Mouse (Mus musculus): ENCODE results near the gene Tubgcp6.

Tubgcp6 gene

DNA sequence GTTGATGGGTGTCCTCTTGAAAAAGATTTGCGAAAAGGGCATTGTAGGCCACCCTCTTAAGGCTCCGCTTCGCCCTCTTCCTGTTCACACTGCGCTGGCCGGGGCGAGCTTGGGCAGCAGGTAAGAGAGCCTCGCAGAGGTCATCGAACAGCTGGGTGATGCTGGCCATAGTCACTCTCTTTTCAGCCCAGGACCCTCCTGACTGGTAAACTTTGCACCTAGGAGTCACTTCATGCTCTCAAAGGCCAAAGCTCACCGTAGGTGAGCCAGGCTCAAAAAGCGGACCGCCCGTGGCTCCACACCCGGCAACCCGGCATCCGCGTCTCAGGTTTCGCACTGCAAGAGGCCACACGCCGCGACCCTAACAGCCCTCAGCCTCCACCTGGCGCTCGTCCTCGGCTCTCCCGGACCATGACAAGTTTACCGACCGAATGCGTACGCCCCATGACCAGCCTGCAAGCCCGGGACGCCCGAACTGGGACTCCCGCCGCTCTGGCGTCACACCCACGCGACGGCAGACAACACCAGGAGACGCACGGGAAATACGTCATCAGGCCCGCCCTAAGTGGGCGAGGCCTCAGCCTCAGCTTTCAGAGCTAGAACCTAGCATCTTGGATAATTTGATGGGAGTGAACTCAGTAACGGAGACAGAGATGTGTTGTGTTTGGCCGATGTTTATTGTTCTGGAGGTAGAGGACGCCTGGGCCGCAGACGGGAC, at the start of gene Tubgcp6:
TSS of gene Tubgcp6 (minus strand) at position 464 of the 718 bp plus-strand sequence.
- DNase-seq (ENCODE audit: low read depth, low spot score), result peak; percentile 93

GRCm38 (mm10) chr15:89172276-89172935, 49.5 kb upstream of the Tubgcp6 start:
- DNase-seq (ENCODE audit: low read depth, low spot score), result no peak

DNA sequence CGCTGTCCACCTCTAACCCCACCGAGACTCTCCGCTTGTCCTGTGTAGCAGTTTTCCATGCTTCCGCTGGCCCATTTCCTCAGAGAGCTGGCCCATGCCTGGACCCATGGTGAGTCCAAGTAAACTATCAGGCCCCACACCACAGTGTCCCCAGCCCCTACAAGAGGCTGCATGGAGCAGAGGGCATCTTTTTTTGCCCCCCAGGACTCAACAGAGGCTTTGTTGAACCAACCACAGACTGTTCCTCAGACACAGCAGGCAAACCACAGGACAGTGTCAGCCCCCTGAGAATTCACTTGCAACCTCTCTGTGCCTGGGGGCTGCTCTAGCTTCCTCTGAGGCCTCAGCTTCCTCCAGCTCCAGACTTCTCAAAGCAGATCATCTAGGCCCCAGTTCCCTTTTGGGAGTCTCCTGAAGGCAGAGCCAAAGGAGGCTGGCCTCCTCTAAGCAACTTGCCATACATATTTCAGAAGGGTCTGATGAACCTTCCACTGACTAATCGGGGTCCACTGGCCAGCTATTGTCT, 48.7 kb upstream of the Tubgcp6 start:
- DNase-seq (ENCODE audit: low read depth, low spot score), result no peak

DNA sequence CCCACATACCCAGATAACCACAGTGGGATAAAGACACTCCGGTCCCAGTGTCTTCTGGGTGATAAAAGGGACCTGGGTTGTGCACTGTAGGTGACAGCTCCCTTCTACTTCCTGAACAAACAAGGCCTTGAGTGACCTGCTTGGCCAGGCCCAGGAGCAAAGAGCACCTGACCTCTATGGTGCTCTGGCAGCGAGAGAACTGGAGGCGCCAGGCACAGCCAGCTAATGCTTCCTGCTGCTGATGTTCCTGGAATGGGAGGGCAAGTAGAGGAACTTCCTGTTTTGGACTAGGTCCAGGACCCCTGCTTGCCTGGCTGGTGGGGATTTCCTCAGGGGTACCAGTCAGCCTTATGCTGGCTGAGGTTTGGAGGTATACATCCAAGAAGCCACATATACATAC, 47.2 kb upstream of the Tubgcp6 start:
- DNase-seq (ENCODE audit: low read depth, low spot score), result no peak

DNA sequence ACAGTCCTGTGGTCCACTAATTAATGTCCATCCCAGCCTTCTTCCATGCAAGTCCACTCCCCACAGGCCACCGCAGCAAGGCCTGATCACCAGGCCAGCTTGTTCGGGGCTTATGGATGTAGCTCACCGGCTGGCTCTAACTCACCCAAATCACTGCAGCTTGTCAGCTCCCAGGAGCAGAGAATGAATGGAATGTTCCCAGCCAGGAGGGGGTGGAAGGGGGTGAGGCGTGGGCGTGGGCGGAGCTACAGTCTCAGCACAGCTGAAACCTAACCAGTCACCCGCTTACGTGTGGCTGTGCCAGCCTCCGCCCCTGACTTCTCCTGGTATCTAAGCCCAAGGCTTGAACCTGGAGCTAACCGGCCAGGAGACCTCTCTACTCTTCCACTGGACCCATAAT, 46.5 kb upstream of the Tubgcp6 start:
- peak; percentile 89 for DNase-seq (ENCODE audit: low read depth, low spot score)

DNA sequence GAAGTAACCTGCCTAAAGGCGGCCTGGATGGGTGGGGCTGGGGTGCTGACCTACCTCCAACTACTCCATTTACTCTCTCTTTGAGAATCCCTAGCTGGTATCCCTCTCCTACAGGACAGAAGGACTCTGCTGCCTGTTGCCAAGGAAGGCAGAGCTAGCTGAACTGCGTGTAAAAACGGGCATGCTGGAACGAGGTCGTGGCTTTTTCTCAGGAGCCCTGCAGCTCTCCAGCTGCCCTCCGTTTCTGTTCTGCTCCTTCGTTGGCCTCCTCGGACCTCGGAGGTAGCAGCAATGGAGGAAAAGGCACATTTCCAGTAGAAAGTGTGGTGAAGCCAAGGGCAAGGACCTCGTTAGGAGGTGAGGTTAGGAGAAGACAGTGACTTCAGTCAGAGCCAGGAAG, 46.0 kb upstream of the Tubgcp6 start:
- no peak for DNase-seq (ENCODE audit: low read depth, low spot score)

- DNase-seq (ENCODE audit: low read depth, low spot score), result no peak
Observed at GRCm38 (mm10) chr15:89165478-89165877, 42.6 kb upstream of the Tubgcp6 start.

DNA sequence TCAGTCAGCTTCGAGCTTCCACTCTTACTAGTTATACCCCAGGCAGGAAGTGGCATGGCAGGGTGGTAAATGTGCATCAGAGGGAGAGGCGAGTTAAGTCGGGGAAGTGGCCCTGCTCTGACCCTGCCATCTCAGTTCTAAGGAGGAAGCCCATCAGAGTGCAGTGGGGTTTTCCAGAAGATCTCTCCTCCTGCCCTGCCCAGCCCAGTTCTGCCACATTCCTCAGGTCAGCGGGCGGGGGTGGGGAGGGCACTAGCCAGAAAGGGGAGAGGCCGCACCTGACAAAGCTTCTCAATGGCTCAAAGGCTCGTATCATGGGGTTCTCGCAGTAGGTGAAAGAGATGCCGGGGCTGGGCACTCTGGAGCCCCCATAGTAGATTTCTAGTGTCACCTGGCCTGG, 38.5 kb upstream of the Tubgcp6 start:
- no peak for DNase-seq (ENCODE audit: low read depth, low spot score)

- no peak for DNase-seq (ENCODE audit: low read depth, low spot score)
Observed at GRCm38 (mm10) chr15:89158516-89158915, 35.6 kb upstream of the Tubgcp6 start.

- DNase-seq (ENCODE audit: low read depth, low spot score), result peak; percentile 94
Observed at GRCm38 (mm10) chr15:89157954-89158353, 35.0 kb upstream of the Tubgcp6 start.

- DNase-seq (ENCODE audit: low read depth, low spot score), result peak; percentile 47
Observed at GRCm38 (mm10) chr15:89152312-89152711, 29.4 kb upstream of the Tubgcp6 start.

DNA sequence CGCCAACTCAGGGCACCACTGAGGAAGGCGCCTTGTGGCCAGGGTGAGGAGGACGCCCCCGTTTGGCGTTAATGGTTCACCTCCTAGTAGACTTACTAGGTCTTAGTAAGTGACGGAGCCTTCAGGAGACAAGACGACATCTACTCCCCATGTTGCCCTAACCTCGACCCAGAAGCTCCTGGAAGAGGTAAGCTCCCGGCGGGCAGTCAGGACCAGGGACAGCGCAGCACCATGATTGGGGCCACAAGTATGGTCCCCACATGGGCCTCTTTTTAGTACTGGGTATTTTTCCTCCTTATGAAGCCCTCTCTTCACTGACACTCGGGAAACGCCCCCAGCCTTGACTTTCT, 27.1 kb upstream of the Tubgcp6 start:
- peak; percentile 81 for DNase-seq (ENCODE audit: low read depth, low spot score)

- DNase-seq (ENCODE audit: low read depth, low spot score), result peak; percentile 53
Observed at GRCm38 (mm10) chr15:89149271-89150040, 26.5 kb upstream of the Tubgcp6 start, which contains the start of gene Mapk11. Gene Mapk11, minus strand, starts transcription at chr15:89149628.

- DNase-seq (ENCODE audit: low read depth, low spot score), result no peak
Observed at GRCm38 (mm10) chr15:89148496-89149270, 25.8 kb upstream of the Tubgcp6 start.

DNA sequence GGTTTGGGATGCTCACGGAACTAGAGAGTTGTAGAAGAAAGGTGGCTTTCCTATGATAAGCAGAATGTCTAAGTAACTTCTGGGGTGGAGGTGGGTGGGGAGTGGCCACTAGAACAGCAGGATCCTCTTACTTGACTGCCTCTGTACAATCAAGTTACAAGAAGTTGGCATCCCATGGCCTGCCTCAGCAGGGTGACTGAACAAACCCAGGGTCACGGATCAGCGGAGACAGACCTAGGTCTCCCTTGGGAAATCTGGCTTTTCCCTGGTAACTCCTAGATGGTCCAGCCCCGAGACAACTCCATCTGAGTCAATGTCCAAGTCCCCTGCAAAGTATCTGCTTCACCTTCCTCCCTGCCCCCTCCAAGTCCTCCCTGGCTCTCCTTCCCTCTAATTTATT, 25.0 kb upstream of the Tubgcp6 start:
- DNase-seq (ENCODE audit: low read depth, low spot score), result no peak

- DNase-seq (ENCODE audit: low read depth, low spot score), result no peak
Observed at GRCm38 (mm10) chr15:89147456-89147855, 24.5 kb upstream of the Tubgcp6 start.

- DNase-seq (ENCODE audit: low read depth, low spot score), result no peak
Observed at GRCm38 (mm10) chr15:89147024-89147423, 24.1 kb upstream of the Tubgcp6 start.

DNA sequence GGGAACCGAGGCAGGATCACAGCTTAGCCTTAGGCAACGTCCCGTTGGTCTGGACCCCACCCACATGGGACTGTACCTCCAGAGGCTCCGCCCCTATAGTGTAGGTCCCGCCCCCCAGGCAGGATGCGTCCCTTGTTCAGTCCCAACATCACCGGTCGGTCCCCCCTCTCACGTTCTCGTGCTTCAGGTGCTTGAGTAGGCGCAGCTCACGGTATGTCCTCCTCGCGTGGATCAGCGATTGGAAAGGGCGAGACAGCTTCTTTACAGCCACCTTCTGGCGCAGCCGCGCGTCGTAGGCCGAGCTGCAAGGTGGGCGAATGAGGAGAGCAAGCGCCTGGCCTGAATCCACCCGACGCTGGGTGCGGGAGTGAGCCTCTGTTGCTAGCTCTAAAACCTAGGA, 23.6 kb upstream of the Tubgcp6 start:
- DNase-seq (ENCODE audit: low read depth, low spot score), result peak; percentile 76

- no peak for DNase-seq (ENCODE audit: low read depth, low spot score)
Observed at GRCm38 (mm10) chr15:89145813-89146350, 23.0 kb upstream of the Tubgcp6 start.

DNA sequence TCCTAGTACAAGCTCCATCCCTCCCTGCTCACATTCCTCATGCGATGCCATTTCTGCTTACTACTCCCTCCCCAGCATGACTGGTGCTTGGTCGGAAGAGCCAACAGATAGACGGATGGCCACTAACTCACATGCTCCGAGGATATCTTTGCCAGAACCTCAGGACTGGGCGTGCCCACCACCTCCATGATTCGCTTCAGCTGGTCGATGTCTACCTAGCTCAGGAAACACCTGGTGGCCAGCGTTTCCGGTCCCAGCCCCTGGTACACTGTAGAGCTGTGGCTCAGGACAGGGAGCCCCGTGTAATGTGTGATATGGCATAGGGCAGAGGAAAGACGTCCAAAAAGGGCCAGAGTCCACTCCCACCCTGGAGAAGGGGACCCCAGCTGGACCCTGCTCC, 22.1 kb upstream of the Tubgcp6 start:
- DNase-seq (ENCODE audit: low read depth, low spot score), result no peak

DNA sequence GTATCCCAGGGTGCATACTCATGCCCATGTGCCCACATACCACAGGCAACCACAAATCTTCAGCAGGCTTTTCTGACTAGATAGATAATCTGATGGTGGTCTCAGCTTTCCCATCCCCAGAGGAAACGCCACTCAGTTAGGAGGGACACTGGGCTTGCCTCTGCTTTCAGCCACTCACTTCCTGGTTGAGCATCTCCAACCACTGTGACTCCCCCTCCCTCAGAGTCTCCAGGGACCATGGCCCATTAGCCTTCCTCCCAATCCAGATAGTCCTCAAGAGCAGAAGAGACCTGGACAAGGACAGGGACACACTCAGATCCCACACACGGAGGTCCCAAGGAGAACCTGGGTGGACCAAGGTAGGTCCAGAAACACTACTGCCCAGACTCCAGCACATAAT, 20.2 kb upstream of the Tubgcp6 start:
- no peak for DNase-seq (ENCODE audit: low read depth, low spot score)

Data from ES-CJ7 (cell line).